ENCODE assay signal across 13 mouse cellular contexts in the genomic region with DNA sequence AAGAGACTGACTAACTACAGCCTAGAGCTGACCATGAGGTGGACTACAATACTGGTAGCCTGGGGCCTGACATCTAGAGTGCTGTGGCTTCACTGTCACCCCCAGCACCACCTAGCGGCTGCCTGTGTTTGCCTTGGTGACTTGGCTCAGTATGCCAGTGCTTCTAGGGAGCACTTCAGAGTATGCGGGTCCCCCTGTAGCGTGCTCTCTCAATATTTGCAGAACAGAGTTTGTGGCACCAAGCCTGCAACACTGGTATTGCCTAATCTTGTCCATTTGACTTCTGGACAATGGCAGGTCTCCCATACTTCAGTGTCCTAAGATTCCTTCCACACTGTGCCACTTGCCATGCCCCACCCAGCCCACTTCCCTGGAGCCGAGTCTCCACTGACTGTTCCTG.
DNase-seq lines count a peak whose midpoint lies in the region; ATAC-seq and TF ChIP-seq lines count a peak whose summit lies in the region.
"Had no signal": no experiment of that assay in that cellular context is flagged by ENCODE, and none has a peak within 500 bp of the region (broad histone marks: within the 10 kb centered on the region; RNA-seq: fewer than 3 reads in every experiment).

No protein-coding gene starts in this region.

- intact Hi-C loops in heart, adult 2 months (cut with DNase I) = loop anchor here (5.0 to 10.0 kb wide), 2 partner anchors 38 to 235 kb away; partner anchors contain the start of gene Mab21l2
- intact Hi-C loops in heart, postnatal 36 days (cut with DNase I) = no loop called here

- H3K9ac ChIP-seq in heart, adult 2 months (ENCODE audit: low read depth, low read length) = no peak overlapping the region
- no peak overlapping the region for H3K9ac ChIP-seq in forebrain, embryonic 16.5 days (replicated peaks; ENCODE audit: low read depth, low read length)
- H3K9ac ChIP-seq: liver, embryonic 13.5 days had no signal

- no peaks in the 10 kb centered on the region for H3K36me3 ChIP-seq in heart, adult 2 months (ENCODE audit: control insufficient read depth, insufficient read depth, low read length)
- H3K36me3 ChIP-seq in forebrain, embryonic 16.5 days (ENCODE audit: control insufficient read depth, insufficient read depth) = no peaks in the 10 kb centered on the region

- no peak for TF ChIP-seq POLR2A in heart, adult 2 months (IDR thresholded peaks at IDR 0.05; ENCODE audit: insufficient read depth, low read depth, low read length)
- TF ChIP-seq POLR2A in lung, adult 2 months (IDR thresholded peaks at IDR 0.05; ENCODE audit: borderline replicate concordance, extremely low read depth, low read depth, low read length) = no peak

- no peak for TF ChIP-seq EP300 in heart, adult 2 months (IDR thresholded peaks at IDR 0.05; ENCODE audit: insufficient read depth, low read depth, low read length)

- H3K4me1 ChIP-seq in heart, adult 2 months (ENCODE audit: control insufficient read depth, insufficient read depth, low read length) = no peaks in the 10 kb centered on the region
- peaks cover 4% of the 10 kb centered on the region; the same call in 1 of the 2 replicates for H3K4me1 ChIP-seq in lung, adult 2 months (ENCODE audit: control insufficient read depth, insufficient read depth, low read length)
- peaks cover 15% of the 10 kb centered on the region for H3K4me1 ChIP-seq in forebrain, embryonic 16.5 days (replicated peaks; ENCODE audit: control insufficient read depth, insufficient read depth, low read length)

- 79% methylated on average over 4 of the region's 4 CpGs for WGBS in heart, adult 2 months
- WGBS in lung, adult 2 months = 59% methylated on average over 4 of the region's 4 CpGs
- 77% methylated on average over 4 of the region's 4 CpGs for WGBS in forebrain, embryonic 16.5 days

- ATAC-seq in inflammation-experienced regulatory T-cells, adult 6 months = no peak
- no peak for ATAC-seq in forebrain, embryonic 16.5 days

- no peaks in the 10 kb centered on the region for H3K27me3 ChIP-seq in heart, adult 2 months (ENCODE audit: control insufficient read depth, insufficient read depth, low read length)
- no peaks in the 10 kb centered on the region for H3K27me3 ChIP-seq in forebrain, embryonic 16.5 days (replicated peaks; ENCODE audit: control insufficient read depth, insufficient read depth, low read length)
- H3K27me3 ChIP-seq: liver, embryonic 13.5 days had no signal

- no peak overlapping the region for H3K4me2 ChIP-seq in forebrain, embryonic 16.5 days (ENCODE audit: low read length)
- H3K4me2 ChIP-seq: liver, embryonic 13.5 days had no signal

- H3K27ac ChIP-seq in heart, adult 2 months = no peak overlapping the region
- H3K27ac ChIP-seq in forebrain, embryonic 16.5 days (ENCODE audit: low read length) = no peak overlapping the region
- H3K27ac ChIP-seq: liver, embryonic 13.5 days had no signal

- TF ChIP-seq CTCF in heart, adult 2 months (IDR thresholded peaks at IDR 0.05) = peak; percentile 27
- peak; percentile 53 for TF ChIP-seq CTCF in lung, adult 2 months (IDR thresholded peaks at IDR 0.05; ENCODE audit: insufficient read depth, low read length)

- no peak overlapping the region for H3K4me3 ChIP-seq in heart, adult 2 months
- H3K4me3 ChIP-seq in lung, adult 2 months (replicated peaks; ENCODE audit: extremely low read depth, low read depth, low read length) = no peak overlapping the region
- no peak overlapping the region for H3K4me3 ChIP-seq in forebrain, embryonic 16.5 days (replicated peaks; ENCODE audit: low read length)
- H3K4me3 ChIP-seq: liver, embryonic 13.5 days had no signal

- H3K9me3 ChIP-seq in forebrain, embryonic 16.5 days (ENCODE audit: control insufficient read depth, low read length) = no peaks in the 10 kb centered on the region
- H3K9me3 ChIP-seq: G1E; liver, embryonic 13.5 days had no signal

- no peak for DNase-seq in heart, adult 2 months
- no peak for DNase-seq in heart, postnatal 36 days
- peak; percentile 27 for DNase-seq in A20 (ENCODE audit: low read depth, low spot score)
- peak; percentile 28 for DNase-seq in ZHBTc4 (ENCODE audit: low read depth, low spot score)
- DNase-seq in lung, adult 2 months = peak; percentile 38
- DNase-seq in layer of hippocampus, postnatal 10 days (ENCODE audit: low spot score in 2 of 2) = no peak
- DNase-seq: gastrocnemius, postnatal 25 days; kidney, adult 18-20 months; liver, embryonic 13.5 days; right cerebral cortex, postnatal 25 days had no signal

- H3K79me2 ChIP-seq in heart, adult 2 months (replicated peaks; ENCODE audit: control insufficient read depth, insufficient read depth, low read length) = no peaks in the 10 kb centered on the region

Comparison
In these comparisons a context has a peak if more than half of its experiments do, and no peak if none do; other contexts are left out.
1. DNase-seq: peak in A20 (single experiment), ZHBTc4 (single experiment) and lung, adult 2 months (single experiment); none in heart, adult 2 months (0 of 2), heart, postnatal 36 days (0 of 2) and layer of hippocampus, postnatal 10 days (0 of 2).